Mouse (Mus musculus): Measurements from ENCODE around the gene Spen. TPM values are rescaled to one million over a fixed set of nuclear protein-coding genes. Genes with fewer than 3 reads are reported as not detected.
"Not testable (repeated sequence)": the region's sequence is repeated elsewhere in the genome, so short reads cannot be mapped to it uniquely, and the experiment has no call there.

Spen gene
- polyA plus RNA-seq, 1 experiment from 2014 or later: 12.8 TPM

- not testable (repeated sequence) for H3K36me3 ChIP-seq (ENCODE audit: control insufficient read depth, insufficient read depth, low read length); H3K4me2 ChIP-seq (ENCODE audit: low read length); DNase-seq (ENCODE audit: low spot score); H3K27ac ChIP-seq (ENCODE audit: low read depth); H3K4me1 ChIP-seq (replicated peaks; ENCODE audit: control insufficient read depth, insufficient read depth, low read length); H3K4me3 ChIP-seq (ENCODE audit: low read depth, low read length); H3K27me3 ChIP-seq (replicated peaks; ENCODE audit: control insufficient read depth, insufficient read depth, low read length); H3K9ac ChIP-seq (ENCODE audit: low read length); H3K9me3 ChIP-seq (ENCODE audit: control insufficient read depth, low read length); ATAC-seq (replicated peaks; ENCODE audit: low FRiP score, low TSS enrichment, low read depth)
- 94% methylated on average over 8 of the region's 9 CpGs for WGBS
Measured at GRCm38 (mm10) chr4:141554255-141554865, 16.0 kb upstream of the Spen start.

DNA sequence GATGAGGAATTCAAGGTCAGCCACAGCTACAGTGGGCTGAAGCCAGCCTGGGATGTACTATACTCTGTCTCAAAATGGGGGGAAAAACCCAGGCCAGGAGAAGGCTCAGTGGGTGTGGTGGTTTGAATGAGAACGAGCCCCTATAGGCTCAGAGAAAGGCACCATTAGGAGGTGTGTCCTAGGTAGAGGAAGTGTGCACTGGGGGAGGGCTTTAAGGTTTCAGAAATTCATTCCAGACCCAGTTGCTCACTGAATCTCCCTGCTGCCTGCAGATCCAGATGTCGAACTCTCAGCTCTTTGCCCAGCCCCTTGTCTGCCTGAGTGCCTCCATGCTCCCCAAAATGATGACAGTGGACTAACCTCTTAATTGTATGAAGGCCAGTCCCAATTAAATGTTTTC is 14.1 kb upstream of the Spen start:
- Histone ChIP-seq H3K4me1 (replicated peaks; ENCODE audit: control insufficient read depth, insufficient read depth, low read length) (peaks cover 5% of the 10 kb centered on the region), H3K9ac (ENCODE audit: low read length) (no peak overlapping the region; the same call in 1 of the 2 replicates), H3K36me3 (ENCODE audit: control insufficient read depth, insufficient read depth, low read length) (no peaks in the 10 kb centered on the region), H3K4me2 (ENCODE audit: low read length) (no peak overlapping the region), H3K27ac (ENCODE audit: low read depth) (no peak overlapping the region), H3K9me3 (ENCODE audit: control insufficient read depth, low read length) (no peaks in the 10 kb centered on the region), H3K4me3 (ENCODE audit: low read depth, low read length) (no peak overlapping the region), H3K27me3 (replicated peaks; ENCODE audit: control insufficient read depth, insufficient read depth, low read length) (no peaks in the 10 kb centered on the region)
- WGBS: 18% methylated on average over 2 of the region's 2 CpGs
- DNase-seq (ENCODE audit: low spot score) (no peak), ATAC-seq (replicated peaks; ENCODE audit: low FRiP score, low TSS enrichment, low read depth) (peak; percentile 61; the same call in 1 of the 2 replicates)

DNA sequence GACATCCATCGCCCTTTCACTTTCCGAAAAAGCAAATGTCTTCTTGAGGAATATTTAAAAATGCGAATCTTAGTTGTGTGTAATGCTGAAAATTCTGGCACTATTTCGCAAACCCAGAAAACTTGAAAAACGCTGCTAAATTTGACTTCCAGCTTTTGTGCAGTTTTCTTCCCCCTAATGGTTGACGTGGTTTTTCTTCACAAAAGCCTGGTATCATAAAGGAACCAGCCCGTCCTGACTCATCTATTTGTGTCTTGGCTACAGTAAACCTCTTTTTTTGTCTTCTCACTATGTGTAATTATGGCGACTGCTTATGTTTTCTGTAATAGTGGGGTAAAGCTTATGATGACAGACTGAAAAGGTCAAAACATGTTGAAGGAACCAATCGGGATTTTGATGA is 8.9 kb upstream of the Spen start:
- Histone ChIP-seq H3K9ac (ENCODE audit: low read length) (peak overlapping the region; percentile 99), H3K4me1 (replicated peaks; ENCODE audit: control insufficient read depth, insufficient read depth, low read length) (peaks cover 10% of the 10 kb centered on the region), H3K27ac (ENCODE audit: low read depth) (peak overlapping the region; percentile 100), H3K4me2 (ENCODE audit: low read length) (peak overlapping the region; percentile 99), H3K4me3 (ENCODE audit: low read depth, low read length) (peak overlapping the region; percentile 73), H3K36me3 (ENCODE audit: control insufficient read depth, insufficient read depth, low read length) (no peaks in the 10 kb centered on the region), H3K27me3 (replicated peaks; ENCODE audit: control insufficient read depth, insufficient read depth, low read length) (no peaks in the 10 kb centered on the region), H3K9me3 (ENCODE audit: control insufficient read depth, low read length) (no peaks in the 10 kb centered on the region)
- ATAC-seq (replicated peaks; ENCODE audit: low FRiP score, low TSS enrichment, low read depth): no peak
- DNase-seq (ENCODE audit: low spot score): no peak
- 13% methylated on average over 9 of the region's 9 CpGs for WGBS

- Histone ChIP-seq H3K27me3 (replicated peaks; ENCODE audit: control insufficient read depth, insufficient read depth, low read length) (no peaks in the 10 kb centered on the region), H3K4me3 (ENCODE audit: low read depth, low read length) (peak overlapping the region; percentile 73), H3K4me1 (replicated peaks; ENCODE audit: control insufficient read depth, insufficient read depth, low read length) (peaks cover 10% of the 10 kb centered on the region), H3K4me2 (ENCODE audit: low read length) (peak overlapping the region; percentile 99), H3K9me3 (ENCODE audit: control insufficient read depth, low read length) (no peaks in the 10 kb centered on the region), H3K27ac (ENCODE audit: low read depth) (peak overlapping the region; percentile 100), H3K9ac (ENCODE audit: low read length) (peak overlapping the region; percentile 99), H3K36me3 (ENCODE audit: control insufficient read depth, insufficient read depth, low read length) (no peaks in the 10 kb centered on the region)
- peak; percentile 86 for ATAC-seq (replicated peaks; ENCODE audit: low FRiP score, low TSS enrichment, low read depth)
- WGBS: under 1% methylated on average over 81 of the region's 98 CpGs
- peak; percentile 95 for DNase-seq (ENCODE audit: low spot score)
Measured at GRCm38 (mm10) chr4:141546334-141547200, 8.2 kb upstream of the Spen start.

DNA sequence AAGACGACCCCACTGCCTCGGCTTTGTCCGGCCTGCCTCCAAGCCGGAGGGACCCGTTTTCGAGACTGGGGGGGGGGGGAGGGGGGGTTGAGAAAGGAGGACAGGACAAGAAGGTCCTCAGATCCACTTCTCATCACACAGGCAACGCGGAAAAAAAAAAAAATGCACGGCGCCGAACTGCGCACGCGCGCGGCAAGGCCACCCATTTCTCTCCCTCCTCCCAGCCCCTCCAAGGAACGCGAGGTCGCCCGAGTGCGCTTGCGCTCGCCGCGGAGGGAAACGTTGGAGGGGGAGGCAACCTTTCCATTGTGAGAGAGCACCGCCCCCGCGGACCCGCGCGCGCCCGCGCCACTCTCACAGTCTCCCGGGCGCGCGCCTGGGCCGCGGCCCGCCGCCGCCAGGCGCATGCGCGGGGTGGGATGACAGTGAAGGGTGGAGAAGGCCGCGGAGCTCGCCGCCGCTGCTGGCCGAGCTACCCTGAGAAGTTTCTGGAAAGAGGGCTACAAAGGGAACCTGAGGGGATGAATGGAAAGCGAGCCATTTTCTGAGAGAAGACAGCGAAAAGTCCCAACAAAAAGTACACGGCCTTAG is 7.4 kb upstream of the Spen start:
- Histone ChIP-seq H3K4me2 (ENCODE audit: low read length) (peak overlapping the region; percentile 99), H3K27ac (ENCODE audit: low read depth) (peak overlapping the region; percentile 100), H3K4me3 (ENCODE audit: low read depth, low read length) (peak overlapping the region; percentile 73), H3K9ac (ENCODE audit: low read length) (peak overlapping the region; percentile 99), H3K36me3 (ENCODE audit: control insufficient read depth, insufficient read depth, low read length) (no peaks in the 10 kb centered on the region), H3K4me1 (replicated peaks; ENCODE audit: control insufficient read depth, insufficient read depth, low read length) (peaks cover 10% of the 10 kb centered on the region), H3K27me3 (replicated peaks; ENCODE audit: control insufficient read depth, insufficient read depth, low read length) (no peaks in the 10 kb centered on the region), H3K9me3 (ENCODE audit: control insufficient read depth, low read length) (no peaks in the 10 kb centered on the region)
- ATAC-seq (replicated peaks; ENCODE audit: low FRiP score, low TSS enrichment, low read depth) (peak; percentile 73), DNase-seq (ENCODE audit: low spot score) (peak; percentile 98)
- WGBS: under 1% methylated on average over 53 of the region's 56 CpGs

- peak overlapping the region; percentile 99 for H3K9ac ChIP-seq (ENCODE audit: low read length)
- H3K4me2 ChIP-seq (ENCODE audit: low read length): peak overlapping the region; percentile 99
- H3K27me3 ChIP-seq (replicated peaks; ENCODE audit: control insufficient read depth, insufficient read depth, low read length): no peaks in the 10 kb centered on the region
- H3K9me3 ChIP-seq (ENCODE audit: control insufficient read depth, low read length): no peaks in the 10 kb centered on the region
- ATAC-seq (replicated peaks; ENCODE audit: low FRiP score, low TSS enrichment, low read depth) (peak; percentile 38), DNase-seq (ENCODE audit: low spot score) (peak; percentile 79)
- H3K27ac ChIP-seq (ENCODE audit: low read depth): peak overlapping the region; percentile 100
- under 1% methylated on average over 45 of the region's 45 CpGs for WGBS
- H3K4me3 ChIP-seq (ENCODE audit: low read depth, low read length): peak overlapping the region; percentile 73
- H3K4me1 ChIP-seq (replicated peaks; ENCODE audit: control insufficient read depth, insufficient read depth, low read length): peaks cover 10% of the 10 kb centered on the region
- H3K36me3 ChIP-seq (ENCODE audit: control insufficient read depth, insufficient read depth, low read length): no peaks in the 10 kb centered on the region
Measured at GRCm38 (mm10) chr4:141545071-141545742, 6.8 kb upstream of the Spen start.

DNA sequence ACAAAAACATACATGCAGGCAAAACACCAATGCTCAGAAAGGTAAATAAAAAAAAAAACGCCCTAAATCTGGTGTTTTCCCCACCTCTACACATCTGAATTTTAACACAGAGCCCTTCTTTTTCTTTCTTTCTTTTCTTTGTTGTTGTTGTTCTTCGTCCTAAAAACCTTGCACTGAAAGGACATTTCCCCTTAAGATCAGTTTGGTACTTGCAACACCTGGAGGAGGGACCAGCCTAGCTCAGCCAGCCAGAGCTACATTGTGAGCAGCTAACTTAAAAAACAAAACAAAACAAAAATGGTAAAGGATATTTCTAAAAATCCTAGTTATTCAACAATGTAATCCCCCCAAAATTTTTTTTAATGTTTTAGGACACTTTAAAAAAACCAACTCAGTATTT is 6.1 kb upstream of the Spen start:
- peak overlapping the region; percentile 73; the same call in 1 of the 2 replicates for H3K4me3 ChIP-seq (ENCODE audit: low read depth, low read length)
- 45% methylated on average over 2 of the region's 2 CpGs for WGBS
- H3K27me3 ChIP-seq (replicated peaks; ENCODE audit: control insufficient read depth, insufficient read depth, low read length): no peaks in the 10 kb centered on the region
- DNase-seq (ENCODE audit: low spot score): no peak
- H3K9ac ChIP-seq (ENCODE audit: low read length): peak overlapping the region; percentile 99
- H3K4me2 ChIP-seq (ENCODE audit: low read length): peak overlapping the region; percentile 99
- H3K36me3 ChIP-seq (ENCODE audit: control insufficient read depth, insufficient read depth, low read length): no peaks in the 10 kb centered on the region
- no peaks in the 10 kb centered on the region for H3K9me3 ChIP-seq (ENCODE audit: control insufficient read depth, low read length)
- ATAC-seq (replicated peaks; ENCODE audit: low FRiP score, low TSS enrichment, low read depth): no peak
- H3K4me1 ChIP-seq (replicated peaks; ENCODE audit: control insufficient read depth, insufficient read depth, low read length): peaks cover 10% of the 10 kb centered on the region
- H3K27ac ChIP-seq (ENCODE audit: low read depth): peak overlapping the region; percentile 100; the same call in 1 of the 2 replicates

- peaks cover 10% of the 10 kb centered on the region for H3K4me1 ChIP-seq (replicated peaks; ENCODE audit: control insufficient read depth, insufficient read depth, low read length)
- no peaks in the 10 kb centered on the region for H3K9me3 ChIP-seq (ENCODE audit: control insufficient read depth, low read length)
- no peak overlapping the region for H3K4me3 ChIP-seq (ENCODE audit: low read depth, low read length)
- no peaks in the 10 kb centered on the region for H3K36me3 ChIP-seq (ENCODE audit: control insufficient read depth, insufficient read depth, low read length)
- no peaks in the 10 kb centered on the region for H3K27me3 ChIP-seq (replicated peaks; ENCODE audit: control insufficient read depth, insufficient read depth, low read length)
- no peak overlapping the region for H3K9ac ChIP-seq (ENCODE audit: low read length)
- no peak overlapping the region for H3K27ac ChIP-seq (ENCODE audit: low read depth)
- ATAC-seq (replicated peaks; ENCODE audit: low FRiP score, low TSS enrichment, low read depth) (no peak), DNase-seq (ENCODE audit: low spot score) (no peak)
- 79% methylated on average over 3 of the region's 3 CpGs for WGBS
- H3K4me2 ChIP-seq (ENCODE audit: low read length): no peak overlapping the region
Measured at GRCm38 (mm10) chr4:141543593-141543992, 5.2 kb upstream of the Spen start.

Data from intestine, embryonic 14.5 days (tissue).